Mouse (Mus musculus) heart, adult 2 months (tissue): ENCODE results near the gene Bricd5. TPM values are rescaled to one million over a fixed set of nuclear protein-coding genes. Genes with fewer than 3 reads are reported as not detected.

Source experiments
- DNase-seq, 2 experiments: peaks; one replicate each; pipeline ENCODE4 v3.0.0; 2021
- H3K27ac ChIP-seq: fragments of 200-600 bp; 2 replicates; pipeline ENCODE4 v1.8.1; 2022
- H3K27me3 ChIP-seq: fragments of 200-500 bp; 2 replicates; pipeline ENCODE4 v1.6.1; 2012; ENCODE audit warnings: mild to moderate bottlenecking, low read length, inconsistent platforms, mixed read lengths; ENCODE audit not compliant: control insufficient read depth, insufficient read depth
- H3K36me3 ChIP-seq: fragments of 200-500 bp; 2 replicates; pipeline ENCODE4 v1.6.1; 2012; ENCODE audit warnings: low read length, inconsistent platforms; ENCODE audit not compliant: control insufficient read depth, insufficient read depth
- H3K4me1 ChIP-seq: fragments of 200-500 bp; 2 replicates; pipeline ENCODE4 v1.6.1; 2011; ENCODE audit warnings: low read length; ENCODE audit not compliant: control insufficient read depth, insufficient read depth
- H3K4me3 ChIP-seq: fragments of 200-600 bp; 2 replicates; pipeline ENCODE4 v1.8.1; 2022
- H3K79me2 ChIP-seq: fragments of 200-500 bp; replicated peaks from 2 replicates; pipeline ENCODE4 v1.6.1; 2012; ENCODE audit warnings: mild to moderate bottlenecking, inconsistent platforms, low read length, moderate library complexity, mixed read lengths; ENCODE audit not compliant: control insufficient read depth, insufficient read depth
- H3K9ac ChIP-seq: fragments of 200-500 bp; 2 replicates; pipeline ENCODE4 v1.6.1; 2012; ENCODE audit warnings: low read depth, mild to moderate bottlenecking, control low read depth, inconsistent platforms, low read length, mixed read lengths
- CTCF ChIP-seq: fragments of 200-600 bp; IDR thresholded peaks from 2 replicates; pipeline ENCODE4 v1.8.1; 2022; ENCODE audit warnings: antibody characterized with exemption, mild to moderate bottlenecking, moderate library complexity
- EP300 ChIP-seq: fragments of 200-500 bp; IDR thresholded peaks from 2 replicates; pipeline ENCODE4 v1.6.1; 2011; ENCODE audit warnings: low read depth, low read length, control low read depth; ENCODE audit not compliant: insufficient read depth
- POLR2A ChIP-seq: fragments of 200-500 bp; IDR thresholded peaks from 2 replicates; pipeline ENCODE4 v1.6.1; 2011; ENCODE audit warnings: mild to moderate bottlenecking, low read depth, low read length, control low read depth; ENCODE audit not compliant: insufficient read depth
- WGBS: fragments of 180-500 bp; shearing (Covaris S2); methylation state at CpG from one replicate; pipeline ENCODE4 v1.1.7; 2018; 5-methylcytosine and 5-hydroxymethylcytosine counted together
- intact Hi-C: fragments of 180-260 bp; cut with DNase I; formaldehyde crosslinking; loops from one replicate; pipeline ENCODE4 v1.15.1; 2025
- polyA plus RNA-seq: library from polyadenylated mRNA; depleted of rRNA; stranded (reverse); fragments of >200 nt; gene quantifications from 2 replicates; pipeline ENCODE4 v1.2.3, GENCODE M21; 2012
- total RNA-seq, 2 experiments: library from RNA; stranded (reverse); gene quantifications; 2 replicates each; pipeline ENCODE4 v1.2.3; 2021

Bricd5 gene
- total and polyA plus RNA-seq, 3 experiments, result not detected

DNA sequence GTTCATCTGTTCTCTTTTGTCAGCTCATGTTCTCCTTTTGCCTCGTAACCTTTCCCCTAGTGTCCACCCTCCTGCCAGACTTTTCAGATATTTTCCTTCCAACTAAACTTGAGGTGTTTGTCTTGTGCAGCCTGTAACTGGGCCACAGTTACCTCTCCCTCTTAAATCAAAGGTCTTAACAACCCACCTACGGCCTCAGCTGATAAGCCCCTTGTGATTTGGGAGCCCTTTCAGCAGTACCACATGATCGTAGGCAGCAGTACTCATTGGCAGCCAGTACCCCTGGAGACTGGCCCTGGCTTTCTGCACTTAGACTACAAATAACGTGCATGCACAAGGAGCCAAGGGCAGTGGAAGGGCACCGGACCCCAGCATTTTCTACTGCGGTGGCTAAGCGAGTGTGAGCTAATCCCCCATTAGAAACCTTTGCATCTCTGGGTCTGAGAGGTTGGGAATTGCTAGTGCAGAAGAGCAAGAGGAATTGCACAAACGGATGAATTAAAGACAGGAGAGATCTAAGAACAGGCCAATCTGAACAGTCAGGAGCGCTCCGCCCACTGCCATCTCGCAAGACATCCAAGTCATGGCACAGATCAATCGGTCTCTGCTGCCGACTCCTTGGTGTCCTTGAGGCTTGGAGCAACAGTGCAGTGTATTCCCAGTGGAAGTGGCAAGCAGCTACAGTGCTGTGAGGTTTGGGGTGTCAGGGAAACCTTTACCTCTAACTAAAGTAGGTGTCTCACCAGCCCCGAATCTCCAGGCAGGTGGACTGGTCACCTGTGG, 44.3 kb upstream of the Bricd5 start:
- WGBS, result 67% methylated on average over 14 of the region's 14 CpGs
- H3K27me3 ChIP-seq, result no peaks in the 10 kb centered on the region
- H3K79me2 ChIP-seq, result peaks cover 3% of the 10 kb centered on the region; the same call in 1 of the 2 replicates
- intact Hi-C loops, result no loop called here
- peak overlapping the region; percentile 23; the same call in 1 of the 2 replicates for H3K4me3 ChIP-seq
- TF ChIP-seq POLR2A (no peak; the same call in none of the 2 replicates), CTCF (no peak), EP300 (0 out of 2 replicates have a peak, but pooled peaks have one; percentile 60)
- H3K9ac ChIP-seq, result no peak overlapping the region
- H3K4me1 ChIP-seq, result no peaks in the 10 kb centered on the region
- H3K27ac ChIP-seq, result peak overlapping the region; percentile 91
- no peaks in the 10 kb centered on the region; the same call in 1 of the 2 replicates for H3K36me3 ChIP-seq
- DNase-seq, result peak; percentile 55 to 76

DNA sequence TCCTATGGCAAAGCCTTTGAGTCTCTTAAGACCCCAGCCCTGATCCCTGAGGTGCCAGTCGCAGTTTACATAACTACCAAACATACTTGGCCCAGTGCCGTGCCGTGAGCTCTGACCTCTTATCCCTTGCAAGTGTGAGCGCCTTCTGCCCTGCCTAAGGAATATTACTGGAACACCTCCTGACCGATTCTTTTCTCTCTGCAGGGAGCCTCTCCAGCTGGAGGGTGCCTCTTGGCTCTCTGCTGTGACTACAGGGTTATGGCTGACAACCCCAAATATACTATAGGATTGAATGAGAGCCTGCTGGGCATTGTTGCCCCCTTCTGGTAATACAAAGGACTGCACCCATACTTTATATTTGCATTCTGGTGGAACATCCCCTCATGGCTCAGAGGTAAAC, 36.7 kb upstream of the Bricd5 start:
- no peak for DNase-seq
- Histone ChIP-seq H3K27me3 (no peaks in the 10 kb centered on the region), H3K27ac (no peak overlapping the region), H3K9ac (no peak overlapping the region), H3K79me2 (peaks cover under 1% of the 10 kb centered on the region; the same call in 1 of the 2 replicates), H3K4me1 (no peaks in the 10 kb centered on the region), H3K36me3 (no peaks in the 10 kb centered on the region; the same call in 1 of the 2 replicates), H3K4me3 (no peak overlapping the region)
- TF ChIP-seq EP300 (no peak), CTCF (peak; percentile 94)
- WGBS, result 65% methylated on average over 5 of the region's 5 CpGs
- intact Hi-C loops, result no loop called here

GRCm38 (mm10) chr17:24440377-24440776, 33.3 kb upstream of the Bricd5 start:
- WGBS, result 83% methylated on average over 8 of the region's 8 CpGs
- intact Hi-C loops, result no loop called here
- no peaks in the 10 kb centered on the region for H3K27me3 ChIP-seq
- H3K4me1 ChIP-seq, result no peaks in the 10 kb centered on the region
- DNase-seq, result no peak
- H3K27ac ChIP-seq, result no peak overlapping the region
- TF ChIP-seq EP300, result 0 out of 2 replicates have a peak, but pooled peaks have one; percentile 13
- no peak for TF ChIP-seq POLR2A
- no peak for TF ChIP-seq CTCF
- H3K79me2 ChIP-seq, result no peaks in the 10 kb centered on the region
- no peak overlapping the region for H3K9ac ChIP-seq
- H3K4me3 ChIP-seq, result no peak overlapping the region
- H3K36me3 ChIP-seq, result no peaks in the 10 kb centered on the region

DNA sequence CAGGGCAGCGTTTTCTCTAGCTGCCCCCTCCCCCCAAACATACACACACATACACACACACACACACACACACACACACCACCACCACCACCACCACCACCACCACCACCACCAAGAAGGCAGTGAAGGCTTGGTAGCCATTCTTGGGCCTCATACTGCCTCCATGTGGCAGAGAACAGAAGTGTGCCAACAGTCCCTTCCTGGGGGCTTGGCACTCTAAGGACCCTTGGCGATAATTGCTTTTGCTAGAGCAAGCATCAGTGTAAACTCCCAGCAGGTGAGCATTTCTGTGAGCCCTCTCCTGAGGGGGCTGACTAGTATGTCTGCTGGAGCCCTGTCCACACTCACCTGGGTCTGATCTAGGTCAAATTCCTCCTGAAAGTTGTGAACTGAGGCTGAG, 32.5 kb upstream of the Bricd5 start:
- no peaks in the 10 kb centered on the region for H3K79me2 ChIP-seq
- no peak overlapping the region for H3K9ac ChIP-seq
- WGBS, result 28% methylated on average over 2 of the region's 2 CpGs
- H3K4me3 ChIP-seq, result no peak overlapping the region
- DNase-seq, result no peak
- no peaks in the 10 kb centered on the region for H3K27me3 ChIP-seq
- no peaks in the 10 kb centered on the region for H3K36me3 ChIP-seq
- H3K27ac ChIP-seq, result no peak overlapping the region
- intact Hi-C loops, result no loop called here
- peak; percentile 34 for TF ChIP-seq CTCF
- TF ChIP-seq EP300, result no peak
- no peak for TF ChIP-seq POLR2A
- no peaks in the 10 kb centered on the region for H3K4me1 ChIP-seq

GRCm38 (mm10) chr17:24442107-24442506, 31.6 kb upstream of the Bricd5 start:
- no peaks in the 10 kb centered on the region for H3K4me1 ChIP-seq
- no peaks in the 10 kb centered on the region for H3K27me3 ChIP-seq
- intact Hi-C loops, result no loop called here
- no peaks in the 10 kb centered on the region for H3K36me3 ChIP-seq
- 89% methylated on average over 14 of the region's 14 CpGs for WGBS
- no peak for DNase-seq
- no peak for TF ChIP-seq EP300
- no peak for TF ChIP-seq CTCF
- no peak for TF ChIP-seq POLR2A
- no peak overlapping the region for H3K27ac ChIP-seq
- H3K79me2 ChIP-seq, result no peaks in the 10 kb centered on the region
- H3K9ac ChIP-seq, result no peak overlapping the region
- no peak overlapping the region for H3K4me3 ChIP-seq

DNA sequence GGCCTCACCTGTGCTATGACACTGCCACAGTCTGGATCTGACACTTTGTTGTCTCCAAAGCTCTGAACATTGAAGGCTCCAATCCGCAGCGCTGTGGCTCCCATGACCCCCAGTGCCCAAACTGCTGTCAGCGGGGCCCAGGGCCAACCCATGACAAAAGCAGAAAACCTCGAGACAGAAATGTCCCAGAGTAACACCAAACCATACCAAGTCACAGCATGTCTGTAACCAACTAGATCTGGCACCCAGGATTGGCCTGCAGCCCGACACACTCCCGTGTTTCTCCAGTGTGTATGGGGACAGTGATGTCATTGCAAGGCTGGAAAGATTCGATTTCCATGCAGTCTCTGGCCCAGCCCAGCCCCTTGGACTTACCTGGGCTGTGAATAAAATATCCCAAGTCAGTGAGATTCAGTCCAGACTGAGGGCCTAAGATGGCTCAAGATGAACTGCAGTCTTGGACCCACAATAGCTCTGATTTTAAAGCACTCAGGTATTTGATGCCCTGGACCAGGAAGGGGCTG, 31.0 kb upstream of the Bricd5 start, which contains the start of gene Dnase1l2:
TSS of gene Dnase1l2 (minus strand) at position 474 of the 524 bp plus-strand sequence.
- DNase-seq, result no peak
- Histone ChIP-seq H3K27ac (no peak within 1 kb of the TSS), H3K9ac (no peak within 1 kb of the TSS), H3K27me3 (no peaks in the 10 kb centered on the region), H3K4me1 (no peaks in the 10 kb centered on the region), H3K4me3 (no peak within 1 kb of the TSS), H3K36me3 (no peaks in the 10 kb centered on the region), H3K79me2 (no peaks in the 10 kb centered on the region)
- no peak for TF ChIP-seq POLR2A
- TF ChIP-seq CTCF, result no peak
- TF ChIP-seq EP300, result no peak
- 55% methylated on average over 7 of the region's 7 CpGs for WGBS
- intact Hi-C loops, result no loop called here
